Mouse (Mus musculus) limb, embryonic 13.5 days (tissue): ENCODE results near the gene Naif1. TPM values are rescaled to one million over a fixed set of nuclear protein-coding genes. Genes with fewer than 3 reads are reported as not detected.
A peak's percentile ranks its signal among the peaks of the same experiment; 100 is the strongest.

ENCODE experiments used
- ATAC-seq: fragments of 200-750 bp; cut with Nextera tagmentation; 2 replicates; pipeline ENCODE4 v1.8.0; 2017; ENCODE audit warnings: low read depth, moderate number of reproducible peaks, moderate TSS enrichment; ENCODE audit not compliant: low FRiP score
- H3K27ac ChIP-seq: fragments of 300-500 bp; sonication (generic); 2 replicates; pipeline ENCODE4 v1.5.1; 2015; ENCODE audit warnings: inconsistent platforms, mild to moderate bottlenecking, moderate library complexity
- H3K27me3 ChIP-seq: fragments of 300-500 bp; sonication (generic); 2 replicates; pipeline ENCODE4 v1.6.1; 2015; ENCODE audit warnings: mild to moderate bottlenecking, inconsistent platforms
- H3K36me3 ChIP-seq: fragments of 300-500 bp; sonication (generic); 2 replicates; pipeline ENCODE4 v1.6.1; 2015; ENCODE audit warnings: inconsistent platforms, mild to moderate bottlenecking, moderate library complexity
- H3K4me1 ChIP-seq: fragments of 300-500 bp; sonication (generic); 2 replicates; pipeline ENCODE4 v1.6.1; 2015; ENCODE audit warnings: inconsistent platforms
- H3K4me2 ChIP-seq: fragments of 300-500 bp; sonication (generic); replicated peaks from 2 replicates; pipeline ENCODE4 v1.6.1; 2015; ENCODE audit warnings: inconsistent platforms, mild to moderate bottlenecking, moderate library complexity
- H3K4me3 ChIP-seq: fragments of 300-500 bp; sonication (generic); 2 replicates; pipeline ENCODE4 v1.5.1; 2015; ENCODE audit warnings: moderate library complexity, mild to moderate bottlenecking, inconsistent platforms
- H3K9ac ChIP-seq: fragments of 300-500 bp; sonication (generic); 2 replicates; pipeline ENCODE4 v1.6.1; 2015; ENCODE audit warnings: mild to moderate bottlenecking, inconsistent platforms
- H3K9me3 ChIP-seq: fragments of 300-500 bp; sonication (generic); 2 replicates; pipeline ENCODE4 v1.6.1; 2016; ENCODE audit warnings: inconsistent platforms
- WGBS: fragments of 180-500 bp; shearing (Covaris S2); methylation state at CpG from one replicate; pipeline ENCODE4 v1.1.7; 2015; 5-methylcytosine and 5-hydroxymethylcytosine counted together
- polyA plus RNA-seq: library from polyadenylated mRNA; unstranded; fragments of >200 nt; fragmentation: Nextera tagmentation; extraction: Ambion mirVana; gene quantifications from 2 replicates; pipeline ENCODE4 v1.2.1, GENCODE M21; 2015

Naif1 gene
- polyA plus RNA-seq, 1 experiment from 2014 or later = 5.7 TPM

GRCm38 (mm10) chr2:32418430-32419151 lies 31.7 kb upstream of the Naif1 start:
- ATAC-seq = no peak
- H3K9me3 ChIP-seq = no peaks in the 10 kb centered on the region
- H3K4me3 ChIP-seq = no peak overlapping the region
- H3K9ac ChIP-seq = no peak overlapping the region
- WGBS = 71% methylated on average over 12 of the region's 12 CpGs
- peaks cover 20% of the 10 kb centered on the region for H3K4me1 ChIP-seq
- H3K27ac ChIP-seq = no peak overlapping the region
- H3K4me2 ChIP-seq = no peak overlapping the region
- no peaks in the 10 kb centered on the region for H3K27me3 ChIP-seq
- peaks cover 76% of the 10 kb centered on the region for H3K36me3 ChIP-seq

DNA sequence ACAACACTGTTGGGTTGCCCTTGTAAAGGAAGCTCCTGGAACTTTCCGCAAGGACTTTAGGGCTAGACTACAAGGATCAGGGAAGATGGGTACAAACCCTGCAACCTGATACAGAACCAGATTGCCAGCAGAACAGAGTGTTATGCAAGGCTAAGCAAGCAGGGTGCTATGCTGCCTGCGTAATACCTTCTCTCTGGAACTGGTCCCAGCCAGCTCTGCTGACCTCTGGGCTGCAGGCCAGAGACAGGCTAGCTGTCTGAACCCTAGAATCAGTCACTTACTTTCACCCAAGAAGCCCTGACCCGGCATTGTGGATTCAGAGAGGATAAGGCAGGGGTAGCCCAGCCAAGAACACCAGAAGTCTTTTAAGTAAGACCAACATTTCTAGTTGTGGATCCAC lies 30.9 kb upstream of the Naif1 start:
- Histone ChIP-seq H3K9ac (no peak overlapping the region), H3K27ac (no peak overlapping the region), H3K36me3 (peaks cover 69% of the 10 kb centered on the region), H3K4me1 (peaks cover 26% of the 10 kb centered on the region), H3K9me3 (no peaks in the 10 kb centered on the region), H3K4me2 (no peak overlapping the region), H3K4me3 (no peak overlapping the region), H3K27me3 (no peaks in the 10 kb centered on the region)
- ATAC-seq = no peak
- WGBS = 92% methylated on average over 3 of the region's 3 CpGs

- ATAC-seq = no peak
- H3K4me3 ChIP-seq = no peak overlapping the region
- no peak overlapping the region for H3K27ac ChIP-seq
- no peaks in the 10 kb centered on the region for H3K9me3 ChIP-seq
- H3K4me2 ChIP-seq = no peak overlapping the region
- H3K4me1 ChIP-seq = peaks cover 34% of the 10 kb centered on the region
- H3K27me3 ChIP-seq = no peaks in the 10 kb centered on the region
- peaks cover 62% of the 10 kb centered on the region for H3K36me3 ChIP-seq
- no peak overlapping the region for H3K9ac ChIP-seq
- WGBS = 89% methylated on average over 12 of the region's 12 CpGs
Measured at GRCm38 (mm10) chr2:32420066-32420608, 30.1 kb upstream of the Naif1 start.

GRCm38 (mm10) chr2:32420647-32421046 lies 29.6 kb upstream of the Naif1 start:
- no peak overlapping the region for H3K4me3 ChIP-seq
- no peak overlapping the region for H3K4me2 ChIP-seq
- H3K27ac ChIP-seq = no peak overlapping the region
- H3K36me3 ChIP-seq = peaks cover 56% of the 10 kb centered on the region
- H3K27me3 ChIP-seq = no peaks in the 10 kb centered on the region
- WGBS = 87% methylated on average over 6 of the region's 6 CpGs
- H3K4me1 ChIP-seq = peaks cover 39% of the 10 kb centered on the region
- no peaks in the 10 kb centered on the region for H3K9me3 ChIP-seq
- ATAC-seq = no peak
- no peak overlapping the region for H3K9ac ChIP-seq

GRCm38 (mm10) chr2:32421851-32422251 lies 28.4 kb upstream of the Naif1 start:
- H3K27me3 ChIP-seq = no peaks in the 10 kb centered on the region
- 90% methylated on average over 6 of the region's 6 CpGs for WGBS
- no peak for ATAC-seq
- H3K4me2 ChIP-seq = no peak overlapping the region
- no peaks in the 10 kb centered on the region for H3K9me3 ChIP-seq
- H3K36me3 ChIP-seq = peaks cover 44% of the 10 kb centered on the region
- H3K4me1 ChIP-seq = peaks cover 40% of the 10 kb centered on the region
- no peak overlapping the region for H3K4me3 ChIP-seq
- H3K27ac ChIP-seq = no peak overlapping the region
- H3K9ac ChIP-seq = no peak overlapping the region

DNA sequence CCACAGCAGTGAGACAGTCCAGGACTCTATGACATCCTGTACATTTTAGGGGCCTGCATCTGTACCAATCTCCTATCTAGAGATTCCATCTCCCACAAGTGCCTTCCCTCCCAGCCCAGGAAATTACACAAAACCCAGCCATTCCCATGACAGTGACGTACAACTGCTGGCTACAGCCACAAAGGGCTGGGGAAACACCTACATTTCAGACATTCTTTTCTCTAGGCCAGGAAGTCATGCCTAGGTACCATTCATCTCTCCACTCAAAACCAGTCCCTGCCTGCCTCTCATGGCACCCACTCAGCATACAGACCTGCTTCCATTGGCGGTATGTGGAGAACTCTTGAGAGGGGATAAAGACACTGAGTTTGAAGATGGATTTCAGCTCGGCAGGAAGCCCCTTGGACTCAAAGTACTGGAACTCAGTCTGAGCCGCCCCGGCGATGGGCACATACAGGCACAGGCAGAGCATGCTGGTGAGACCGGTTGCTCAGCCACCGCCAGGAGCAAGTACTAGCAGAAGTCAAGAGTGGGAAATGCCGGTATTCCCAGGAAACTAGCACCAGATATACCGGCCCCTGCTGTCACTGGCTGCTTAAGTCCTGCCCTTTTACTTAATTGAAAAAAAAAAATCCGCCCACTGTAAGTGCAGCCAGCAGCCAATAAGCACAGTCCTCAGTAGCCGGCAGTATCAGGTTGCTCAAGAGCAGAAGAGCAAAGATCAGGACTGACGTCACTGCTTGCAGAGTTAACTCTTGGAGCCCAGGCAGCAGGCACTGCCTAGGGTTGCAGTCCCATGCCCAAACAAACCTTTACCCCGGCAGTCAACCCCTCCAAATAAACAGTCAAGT lies 26.6 kb upstream of the Naif1 start:
- no peaks in the 10 kb centered on the region for H3K9me3 ChIP-seq

DNA sequence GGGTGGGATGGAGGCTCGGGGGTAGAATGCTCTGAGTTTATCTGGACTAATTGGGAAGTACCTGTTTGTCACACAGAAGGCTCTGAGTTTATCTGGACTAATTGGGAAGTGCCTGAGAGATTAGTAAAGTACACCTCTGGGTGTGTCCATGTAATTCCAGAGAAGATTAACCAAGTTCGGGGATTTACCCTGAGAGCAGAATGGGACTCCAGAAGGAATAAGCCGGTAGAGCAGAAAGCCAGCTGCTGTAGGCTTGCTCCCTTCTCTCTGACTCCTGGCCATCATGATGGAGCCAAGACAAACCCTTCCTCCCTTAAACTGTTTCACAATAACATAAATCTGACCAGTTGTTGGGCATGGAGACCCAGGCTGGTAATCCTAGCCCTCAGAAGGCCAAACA lies 25.5 kb upstream of the Naif1 start:
- Histone ChIP-seq H3K4me2 (peak overlapping the region; percentile 78; the same call in 1 of the 2 replicates), H3K9me3 (no peaks in the 10 kb centered on the region), H3K27ac (peak overlapping the region; percentile 84; the same call in 1 of the 2 replicates), H3K9ac (no peak overlapping the region), H3K4me1 (peaks cover 64% of the 10 kb centered on the region), H3K36me3 (peaks cover 15% of the 10 kb centered on the region), H3K4me3 (no peak overlapping the region), H3K27me3 (no peaks in the 10 kb centered on the region)
- no peak for ATAC-seq
- 43% methylated on average over 3 of the region's 3 CpGs for WGBS

More for the DNA sequence above, 26.6 kb upstream of the Naif1 start:
- Histone ChIP-seq H3K27me3 (no peaks in the 10 kb centered on the region), H3K4me3 (peak overlapping the region; percentile 39), H3K4me2 (peak overlapping the region; percentile 78), H3K9ac (peak overlapping the region; percentile 37), H3K4me1 (peaks cover 53% of the 10 kb centered on the region), H3K27ac (peak overlapping the region; percentile 84), H3K36me3 (peaks cover 26% of the 10 kb centered on the region)
- under 1% methylated on average over 14 of the region's 14 CpGs for WGBS
- ATAC-seq = peak; percentile 94

DNA sequence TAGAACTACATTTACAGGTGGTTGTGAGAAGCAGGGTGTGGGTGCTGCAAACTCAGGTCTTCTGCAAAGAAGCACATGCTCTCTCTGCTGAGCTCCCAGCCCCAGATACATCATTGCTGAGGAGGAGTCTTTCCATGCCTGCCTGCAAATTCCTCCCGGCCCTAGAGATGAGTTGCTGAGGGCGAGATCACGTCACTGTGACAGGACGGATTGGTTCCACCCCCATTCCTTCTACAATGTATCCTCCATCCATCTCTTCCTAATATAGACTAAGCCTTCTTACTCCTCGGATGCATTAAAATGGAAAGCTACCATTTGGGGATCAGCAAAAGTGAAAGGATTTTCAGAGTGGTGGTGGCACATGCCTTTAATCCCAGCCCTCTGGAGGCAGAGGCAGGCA lies 24.7 kb upstream of the Naif1 start:
- no peaks in the 10 kb centered on the region for H3K27me3 ChIP-seq
- H3K4me1 ChIP-seq = peaks cover 72% of the 10 kb centered on the region
- no peak overlapping the region; the same call in 1 of the 2 replicates for H3K27ac ChIP-seq
- H3K36me3 ChIP-seq = peaks cover 7% of the 10 kb centered on the region
- no peak for ATAC-seq
- H3K4me2 ChIP-seq = no peak overlapping the region
- H3K4me3 ChIP-seq = no peak overlapping the region
- no peaks in the 10 kb centered on the region for H3K9me3 ChIP-seq
- H3K9ac ChIP-seq = no peak overlapping the region
- WGBS = 71% methylated on average over 5 of the region's 5 CpGs

- H3K27me3 ChIP-seq = no peaks in the 10 kb centered on the region
- no peak for ATAC-seq
- H3K4me3 ChIP-seq = no peak overlapping the region
- no peak overlapping the region for H3K9ac ChIP-seq
- no peaks in the 10 kb centered on the region for H3K9me3 ChIP-seq
- peaks cover 75% of the 10 kb centered on the region for H3K4me1 ChIP-seq
- no peak overlapping the region for H3K27ac ChIP-seq
- no peak overlapping the region for H3K4me2 ChIP-seq
- peaks cover 1% of the 10 kb centered on the region; the same call in 1 of the 2 replicates for H3K36me3 ChIP-seq
- 94% methylated on average over 1 of the region's 1 CpGs for WGBS
Measured at GRCm38 (mm10) chr2:32426141-32426540, 24.1 kb upstream of the Naif1 start.

- Histone ChIP-seq H3K4me1 (peaks cover 70% of the 10 kb centered on the region), H3K27ac (no peak overlapping the region), H3K4me3 (no peak overlapping the region), H3K27me3 (no peaks in the 10 kb centered on the region), H3K36me3 (no peaks in the 10 kb centered on the region), H3K4me2 (peak overlapping the region; percentile 84; the same call in 1 of the 2 replicates), H3K9ac (no peak overlapping the region), H3K9me3 (no peaks in the 10 kb centered on the region)
- no peak for ATAC-seq
- WGBS = 71% methylated on average over 5 of the region's 5 CpGs
Measured at GRCm38 (mm10) chr2:32427720-32428119, 22.5 kb upstream of the Naif1 start.

- H3K4me1 ChIP-seq = peaks cover 65% of the 10 kb centered on the region
- H3K9ac ChIP-seq = peak overlapping the region; percentile 43; the same call in 1 of the 2 replicates
- peak; percentile 45; the same call in 1 of the 2 replicates for ATAC-seq
- peak overlapping the region; percentile 84 for H3K4me2 ChIP-seq
- no peaks in the 10 kb centered on the region for H3K9me3 ChIP-seq
- WGBS = 29% methylated on average over 8 of the region's 8 CpGs
- no peak overlapping the region for H3K4me3 ChIP-seq
- no peaks in the 10 kb centered on the region for H3K27me3 ChIP-seq
- no peaks in the 10 kb centered on the region for H3K36me3 ChIP-seq
- H3K27ac ChIP-seq = peak overlapping the region; percentile 56
Measured at GRCm38 (mm10) chr2:32428262-32428722, 22.0 kb upstream of the Naif1 start.
